Mouse (Mus musculus) thymus, adult 2 months (tissue): ENCODE results near the gene Gm49383.

ENCODE experiments used
- CTCF ChIP-seq: fragments of 200-500 bp; IDR thresholded peaks from 2 replicates; pipeline ENCODE4 v1.5.1; 2012; ENCODE audit warnings: mild to moderate bottlenecking, control low read depth, low read length, moderate library complexity, borderline replicate concordance; ENCODE audit not compliant: control insufficient read depth, poor library complexity, insufficient read depth; ENCODE audit errors: extremely low read depth
- POLR2A ChIP-seq: fragments of 200-500 bp; IDR thresholded peaks from 2 replicates; pipeline ENCODE4 v1.6.1; 2012; ENCODE audit warnings: mild to moderate bottlenecking, low read length, control low read depth, moderate library complexity; ENCODE audit not compliant: control insufficient read depth, poor library complexity, insufficient read depth; ENCODE audit errors: extremely low read depth

GRCm38 (mm10) chr12:69198985-69199384, 2.1 kb upstream of the Gm49383 start:
- TF ChIP-seq CTCF (no peak), POLR2A (no peak)
